Mouse (Mus musculus): ENCODE results near the gene Gucy1b2. TPM values are rescaled to one million over a fixed set of nuclear protein-coding genes. Genes with fewer than 3 reads are reported as not detected.

Gene Gucy1b2
- polyA plus RNA-seq, 1 experiment from 2014 or later: 5.1 TPM

- no peaks in the 10 kb centered on the region for H3K9me3 ChIP-seq (replicated peaks)
- H3K4me3 ChIP-seq: no peak overlapping the region
- WGBS: 50% methylated on average over 1 of the region's 1 CpGs
- no peak overlapping the region for H3K27ac ChIP-seq
- H3K4me2 ChIP-seq: no peak overlapping the region
- H3K27me3 ChIP-seq: no peaks in the 10 kb centered on the region
- no peaks in the 10 kb centered on the region for H3K36me3 ChIP-seq (ENCODE audit: poor library complexity, severe bottlenecking)
- no peak overlapping the region for H3K9ac ChIP-seq
- H3K4me1 ChIP-seq: peaks cover 16% of the 10 kb centered on the region
- ATAC-seq: no peak
These were observed 13.1 kb downstream of the Gucy1b2 start for GRCm38 (mm10) chr14:62442971-62443370.

GRCm38 (mm10) chr14:62440036-62440435, 16.1 kb downstream of the Gucy1b2 start:
- no peak overlapping the region for H3K27ac ChIP-seq
- no peak overlapping the region for H3K4me2 ChIP-seq
- H3K4me1 ChIP-seq: no peaks in the 10 kb centered on the region
- H3K9me3 ChIP-seq (replicated peaks): no peaks in the 10 kb centered on the region
- no peaks in the 10 kb centered on the region for H3K36me3 ChIP-seq (ENCODE audit: poor library complexity, severe bottlenecking)
- H3K4me3 ChIP-seq: no peak overlapping the region
- no peak overlapping the region for H3K9ac ChIP-seq
- no peak for ATAC-seq
- H3K27me3 ChIP-seq: no peaks in the 10 kb centered on the region

- H3K4me3 ChIP-seq: no peak overlapping the region
- no peak for ATAC-seq
- H3K4me1 ChIP-seq: no peaks in the 10 kb centered on the region
- no peaks in the 10 kb centered on the region for H3K9me3 ChIP-seq (replicated peaks)
- H3K4me2 ChIP-seq: no peak overlapping the region
- H3K27ac ChIP-seq: no peak overlapping the region
- no peaks in the 10 kb centered on the region for H3K36me3 ChIP-seq (ENCODE audit: poor library complexity, severe bottlenecking)
- no peak overlapping the region for H3K9ac ChIP-seq
- H3K27me3 ChIP-seq: no peaks in the 10 kb centered on the region
- 92% methylated on average over 4 of the region's 4 CpGs for WGBS
These were observed 17.9 kb downstream of the Gucy1b2 start for GRCm38 (mm10) chr14:62438236-62438635.

GRCm38 (mm10) chr14:62437806-62438205, 18.3 kb downstream of the Gucy1b2 start:
- no peaks in the 10 kb centered on the region for H3K4me1 ChIP-seq
- H3K4me2 ChIP-seq: no peak overlapping the region
- no peak overlapping the region for H3K27ac ChIP-seq
- no peak overlapping the region for H3K4me3 ChIP-seq
- H3K27me3 ChIP-seq: no peaks in the 10 kb centered on the region
- no peak overlapping the region for H3K9ac ChIP-seq
- ATAC-seq: no peak
- WGBS: 96% methylated on average over 2 of the region's 2 CpGs
- no peaks in the 10 kb centered on the region for H3K36me3 ChIP-seq (ENCODE audit: poor library complexity, severe bottlenecking)
- no peaks in the 10 kb centered on the region for H3K9me3 ChIP-seq (replicated peaks)

GRCm38 (mm10) chr14:62425277-62425691, 30.8 kb downstream of the Gucy1b2 start:
- H3K27ac ChIP-seq: peak overlapping the region; percentile 57
- ATAC-seq: peak; percentile 63

GRCm38 (mm10) chr14:62422265-62422664, 33.8 kb downstream of the Gucy1b2 start:
- no peak overlapping the region for H3K9ac ChIP-seq
- peaks cover 27% of the 10 kb centered on the region for H3K4me1 ChIP-seq
- ATAC-seq: no peak
- no peaks in the 10 kb centered on the region for H3K27me3 ChIP-seq
- 72% methylated on average over 4 of the region's 4 CpGs for WGBS
- no peaks in the 10 kb centered on the region for H3K9me3 ChIP-seq (replicated peaks)
- H3K4me3 ChIP-seq: no peak overlapping the region
- H3K4me2 ChIP-seq: no peak overlapping the region
- H3K27ac ChIP-seq: no peak overlapping the region
- H3K36me3 ChIP-seq (ENCODE audit: poor library complexity, severe bottlenecking): no peaks in the 10 kb centered on the region

More at GRCm38 (mm10) chr14:62425277-62425691, 30.8 kb downstream of the Gucy1b2 start:
- Histone ChIP-seq H3K36me3 (ENCODE audit: poor library complexity, severe bottlenecking) (no peaks in the 10 kb centered on the region), H3K4me2 (no peak overlapping the region), H3K9ac (no peak overlapping the region), H3K4me3 (no peak overlapping the region), H3K4me1 (peaks cover 17% of the 10 kb centered on the region), H3K27me3 (no peaks in the 10 kb centered on the region), H3K9me3 (replicated peaks) (no peaks in the 10 kb centered on the region)
- WGBS: 55% methylated on average over 2 of the region's 2 CpGs

GRCm38 (mm10) chr14:62417501-62417900, 38.6 kb downstream of the Gucy1b2 start:
- Histone ChIP-seq H3K27ac (peak overlapping the region; percentile 95), H3K4me2 (no peak overlapping the region), H3K27me3 (no peaks in the 10 kb centered on the region), H3K9ac (no peak overlapping the region), H3K4me3 (no peak overlapping the region), H3K36me3 (ENCODE audit: poor library complexity, severe bottlenecking) (no peaks in the 10 kb centered on the region), H3K9me3 (replicated peaks) (no peaks in the 10 kb centered on the region), H3K4me1 (peaks cover 45% of the 10 kb centered on the region)
- 86% methylated on average over 3 of the region's 3 CpGs for WGBS
- no peak for ATAC-seq

- peaks cover 40% of the 10 kb centered on the region for H3K4me1 ChIP-seq
- peak; percentile 78 for ATAC-seq
- H3K9me3 ChIP-seq (replicated peaks): no peaks in the 10 kb centered on the region; the same call in 1 of the 2 replicates
- no peak overlapping the region for H3K4me3 ChIP-seq
- WGBS: 22% methylated on average over 1 of the region's 1 CpGs
- H3K4me2 ChIP-seq: 0 out of 2 replicates have a peak overlapping the region, but pooled peaks have one; percentile 8
- peak overlapping the region; percentile 95 for H3K27ac ChIP-seq
- H3K27me3 ChIP-seq: no peaks in the 10 kb centered on the region
- H3K9ac ChIP-seq: no peak overlapping the region
- peaks cover 4% of the 10 kb centered on the region; the same call in 1 of the 2 replicates for H3K36me3 ChIP-seq (ENCODE audit: poor library complexity, severe bottlenecking)
These were observed 39.4 kb downstream of the Gucy1b2 start for GRCm38 (mm10) chr14:62416742-62417134.

GRCm38 (mm10) chr14:62416007-62416741, 39.9 kb downstream of the Gucy1b2 start:
- H3K27me3 ChIP-seq: no peaks in the 10 kb centered on the region
- H3K9me3 ChIP-seq (replicated peaks): no peaks in the 10 kb centered on the region; the same call in 1 of the 2 replicates
- peaks cover 40% of the 10 kb centered on the region for H3K4me1 ChIP-seq
- 14% methylated on average over 7 of the region's 7 CpGs for WGBS
- H3K9ac ChIP-seq: no peak overlapping the region
- H3K4me2 ChIP-seq: peak overlapping the region; percentile 19; the same call in 1 of the 2 replicates
- H3K27ac ChIP-seq: peak overlapping the region; percentile 95
- H3K4me3 ChIP-seq: no peak overlapping the region
- peak; percentile 94 for ATAC-seq
- H3K36me3 ChIP-seq (ENCODE audit: poor library complexity, severe bottlenecking): peaks cover 8% of the 10 kb centered on the region; the same call in 1 of the 2 replicates

- no peak for ATAC-seq
- Histone ChIP-seq H3K9ac (no peak overlapping the region), H3K36me3 (ENCODE audit: poor library complexity, severe bottlenecking) (no peaks in the 10 kb centered on the region), H3K9me3 (replicated peaks) (no peaks in the 10 kb centered on the region), H3K4me1 (peaks cover 39% of the 10 kb centered on the region), H3K4me3 (no peak overlapping the region), H3K27ac (no peak overlapping the region), H3K27me3 (no peaks in the 10 kb centered on the region), H3K4me2 (no peak overlapping the region)
- 88% methylated on average over 2 of the region's 2 CpGs for WGBS
These were observed 60.7 kb downstream of the Gucy1b2 start for GRCm38 (mm10) chr14:62395346-62395745.

GRCm38 (mm10) chr14:62392754-62393153, 63.3 kb downstream of the Gucy1b2 start:
- 75% methylated on average over 4 of the region's 4 CpGs for WGBS
- no peak overlapping the region for H3K27ac ChIP-seq
- H3K36me3 ChIP-seq (ENCODE audit: poor library complexity, severe bottlenecking): no peaks in the 10 kb centered on the region

GRCm38 (mm10) chr14:62389729-62390536, 66.2 kb downstream of the Gucy1b2 start:
- no peaks in the 10 kb centered on the region for H3K27me3 ChIP-seq
- H3K36me3 ChIP-seq (ENCODE audit: poor library complexity, severe bottlenecking): no peaks in the 10 kb centered on the region
- 44% methylated on average over 9 of the region's 9 CpGs for WGBS
- peaks cover 41% of the 10 kb centered on the region for H3K4me1 ChIP-seq
- H3K4me2 ChIP-seq: peak overlapping the region; percentile 35
- H3K4me3 ChIP-seq: no peak overlapping the region
- peak overlapping the region; percentile 12; the same call in 1 of the 2 replicates for H3K9ac ChIP-seq
- peak overlapping the region; percentile 96 for H3K27ac ChIP-seq
- ATAC-seq: peak; percentile 78
- no peaks in the 10 kb centered on the region for H3K9me3 ChIP-seq (replicated peaks)

More at GRCm38 (mm10) chr14:62392754-62393153, 63.3 kb downstream of the Gucy1b2 start:
- H3K4me3 ChIP-seq: no peak overlapping the region
- no peaks in the 10 kb centered on the region for H3K9me3 ChIP-seq (replicated peaks)
- H3K4me1 ChIP-seq: peaks cover 57% of the 10 kb centered on the region
- no peak overlapping the region for H3K9ac ChIP-seq
- H3K27me3 ChIP-seq: no peaks in the 10 kb centered on the region
- no peak overlapping the region for H3K4me2 ChIP-seq
- no peak for ATAC-seq
